Mouse (Mus musculus) C2C12 (cell line): ENCODE results near the gene Rundc1. TPM values are rescaled to one million over a fixed set of nuclear protein-coding genes. Genes with fewer than 3 reads are reported as not detected.
"Not testable (repeated sequence)": the region's sequence is repeated elsewhere in the genome, so short reads cannot be mapped to it uniquely, and the experiment has no call there.

Experiments
- H3K27me3 ChIP-seq: one replicate; pipeline ENCODE4 v1.6.1; 2011; ENCODE audit not compliant: control insufficient read depth, insufficient read depth, insufficient read length
- H3K36me3 ChIP-seq: one replicate; pipeline ENCODE4 v1.6.1; 2011; ENCODE audit not compliant: control insufficient read depth, insufficient read depth
- H3K4me3 ChIP-seq: one replicate; pipeline ENCODE4 v1.5.1; 2011; ENCODE audit warnings: mild to moderate bottlenecking, control low read depth; ENCODE audit not compliant: poor library complexity, insufficient read depth, severe bottlenecking
- H3K79me2 ChIP-seq: one replicate; pipeline ENCODE4 v1.6.1; 2011; ENCODE audit not compliant: control insufficient read depth, insufficient read depth
- H3K79me3 ChIP-seq: one replicate; pipeline ENCODE4 v1.6.1; 2011; ENCODE audit warnings: low read depth, control low read depth
- H3ac ChIP-seq: one replicate; pipeline ENCODE3; 2011; ENCODE audit warnings: low read depth; ENCODE audit not compliant: control insufficient read depth, insufficient read length
- CEBPB ChIP-seq: IDR thresholded peaks from one replicate; pipeline ENCODE4 v1.6.1; 2011; ENCODE audit warnings: low read depth, mild to moderate bottlenecking, control low read depth, moderate library complexity
- CTCF ChIP-seq: IDR thresholded peaks from one replicate; pipeline ENCODE4 v1.5.1; 2011; ENCODE audit not compliant: control insufficient read depth, insufficient read depth, insufficient read length
- FOSL1 ChIP-seq: IDR thresholded peaks from one replicate; pipeline ENCODE4 v1.8.0; 2011; ENCODE audit warnings: mild to moderate bottlenecking, low read length; ENCODE audit not compliant: poor library complexity, insufficient read depth, severe bottlenecking
- MAX ChIP-seq: IDR thresholded peaks from one replicate; pipeline ENCODE4 v1.6.1; 2011; ENCODE audit warnings: mild to moderate bottlenecking, control low read depth
- MYOD1 ChIP-seq: IDR thresholded peaks from one replicate; pipeline ENCODE4 v1.6.1; 2011; ENCODE audit warnings: low read depth; ENCODE audit not compliant: control insufficient read depth, insufficient read length
- MYOG ChIP-seq: IDR thresholded peaks from one replicate; pipeline ENCODE4 v1.6.1; 2011; ENCODE audit not compliant: control insufficient read depth, insufficient read length; ENCODE audit errors: extremely low read depth
- USF1 ChIP-seq: IDR thresholded peaks from one replicate; pipeline ENCODE4 v1.6.1; 2011; ENCODE audit warnings: low read depth, mild to moderate bottlenecking, control low read depth, moderate library complexity
- polyA plus RNA-seq: library from polyadenylated mRNA; unstranded; fragments of >200 nt; fragmentation: generic; extraction: Trizol; gene quantifications from one replicate; pipeline ENCODE4 v1.2.1, GENCODE M21; 2012; ENCODE audit warnings: missing spikeins

Rundc1 gene
- polyA plus RNA-seq, 1 experiment = 10.4 TPM

DNA sequence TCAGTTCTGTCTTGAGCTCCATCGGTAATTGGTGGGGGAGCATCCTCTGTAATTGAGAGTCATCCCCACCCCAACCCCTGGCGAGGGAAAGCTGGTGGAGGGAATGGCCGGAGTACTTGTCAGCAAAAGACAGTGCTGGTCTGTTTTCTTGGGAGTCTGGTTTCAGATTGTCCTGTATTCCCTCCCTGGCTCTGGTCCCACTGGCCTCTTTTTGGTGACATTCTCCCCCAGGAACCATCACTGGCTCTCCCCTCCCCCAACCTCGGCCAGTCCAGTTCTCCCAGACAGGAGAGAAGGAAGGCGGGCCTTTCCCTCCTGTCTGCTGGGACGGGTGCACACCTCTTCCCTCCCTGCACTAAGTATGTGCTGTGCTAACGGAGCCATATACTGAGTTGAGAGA is 47.5 kb downstream of the Rundc1 start:
- no peak overlapping the region for H3K4me3 ChIP-seq
- no peaks in the 10 kb centered on the region for H3K79me2 ChIP-seq

DNA sequence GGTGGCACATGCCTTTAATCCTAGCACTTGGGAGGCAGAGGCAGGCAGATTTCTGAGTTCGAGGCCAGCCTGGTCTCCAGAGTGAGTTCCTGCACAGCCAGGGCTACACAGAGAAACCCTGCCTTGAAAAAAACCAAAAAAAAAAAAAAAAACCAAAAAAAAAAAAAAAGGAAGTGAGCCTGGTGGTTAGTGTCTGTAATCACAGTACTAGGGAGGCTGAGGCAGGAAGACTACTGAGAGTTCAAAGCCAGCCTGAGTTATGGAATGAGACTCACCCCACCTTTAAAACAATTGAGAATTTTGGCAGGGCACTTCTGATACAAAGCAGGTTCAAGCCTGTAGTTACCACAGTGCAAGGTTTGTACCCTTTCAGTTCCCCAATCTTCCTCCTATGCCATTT is 48.8 kb downstream of the Rundc1 start:
- H3K79me2 ChIP-seq, H3K79me3 ChIP-seq, H3K4me3 ChIP-seq, H3K27me3 ChIP-seq, H3K36me3 ChIP-seq, H3ac ChIP-seq: not testable (repeated sequence)

More for the DNA sequence above, 47.5 kb downstream of the Rundc1 start:
- no peak for TF ChIP-seq USF1
- no peak for TF ChIP-seq MYOD1
- TF ChIP-seq MYOG = no peak
- TF ChIP-seq FOSL1 = no peak
- TF ChIP-seq CTCF = no peak
- H3K36me3 ChIP-seq = no peaks in the 10 kb centered on the region
- no peaks in the 10 kb centered on the region for H3K27me3 ChIP-seq
- no peaks in the 10 kb centered on the region for H3K79me3 ChIP-seq
- no peak overlapping the region for H3ac ChIP-seq

DNA sequence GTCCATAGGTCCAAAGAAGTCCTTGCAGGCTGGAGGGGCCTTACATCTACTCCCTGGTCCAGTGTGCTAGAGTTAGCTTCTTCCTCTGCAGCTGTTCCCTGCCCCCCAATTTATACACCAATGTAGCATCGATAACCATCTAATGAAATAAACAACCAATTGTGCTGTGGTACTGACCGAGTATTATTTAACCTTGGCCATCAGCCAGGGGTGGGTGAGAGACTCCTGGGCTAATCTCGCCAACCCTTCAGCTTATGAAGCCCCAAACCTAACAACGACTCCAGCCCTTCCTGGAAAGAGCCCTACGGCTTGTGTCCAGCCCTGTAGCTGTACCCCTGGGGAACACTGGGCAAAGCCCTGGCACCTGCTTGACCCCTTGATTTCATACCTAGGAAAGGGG is 49.4 kb downstream of the Rundc1 start:
- Histone ChIP-seq H3ac (no peak overlapping the region), H3K36me3 (no peaks in the 10 kb centered on the region), H3K27me3 (no peaks in the 10 kb centered on the region), H3K4me3 (no peak overlapping the region), H3K79me3 (no peaks in the 10 kb centered on the region), H3K79me2 (no peaks in the 10 kb centered on the region)
- TF ChIP-seq MYOD1 (no peak), MAX (no peak), USF1 (no peak), MYOG (no peak), FOSL1 (no peak), CEBPB (no peak), CTCF (no peak)

DNA sequence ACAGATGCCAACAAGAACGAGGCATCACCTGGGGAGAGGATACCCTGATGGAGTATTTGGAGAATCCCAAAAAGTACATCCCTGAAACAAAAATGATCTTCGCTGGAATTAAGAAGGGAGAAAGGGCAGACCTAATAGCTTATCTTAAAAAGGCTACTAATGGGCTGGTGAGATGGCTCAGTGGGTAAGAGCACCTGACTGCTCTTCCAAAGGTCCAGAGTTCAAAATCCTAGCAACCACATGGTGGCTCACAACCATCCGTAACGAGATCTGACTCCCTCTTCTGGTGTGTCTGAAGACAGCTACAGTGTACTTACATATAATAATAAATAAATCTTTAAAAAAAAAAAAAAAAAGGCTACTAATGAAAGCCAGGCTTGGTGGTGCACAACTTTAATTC is 51.5 kb downstream of the Rundc1 start:
- not testable (repeated sequence) for H3K79me3 ChIP-seq, H3K4me3 ChIP-seq, H3K27me3 ChIP-seq, H3K79me2 ChIP-seq, H3K36me3 ChIP-seq, H3ac ChIP-seq

DNA sequence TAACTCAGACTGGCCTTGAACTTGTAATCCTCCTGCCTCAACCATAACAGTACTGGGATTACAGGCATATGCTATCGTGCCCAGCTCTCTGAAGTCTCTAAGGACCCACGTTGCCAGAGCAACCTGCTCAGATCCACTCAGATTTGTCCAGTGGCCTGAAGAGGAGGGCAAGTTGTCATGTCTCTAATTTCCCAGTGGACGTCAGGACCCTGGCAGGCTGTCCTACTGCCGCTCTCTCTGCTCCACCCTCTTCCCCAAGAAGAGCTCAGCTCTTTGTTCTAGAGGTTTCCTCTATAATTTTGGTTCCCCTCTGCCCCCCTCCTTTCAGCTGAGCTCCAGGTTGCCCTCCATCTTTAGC is 52.3 kb downstream of the Rundc1 start:
- TF ChIP-seq MAX = no peak
- no peak for TF ChIP-seq CEBPB
- TF ChIP-seq USF1 = no peak
- TF ChIP-seq CTCF = no peak
- no peak for TF ChIP-seq FOSL1
- TF ChIP-seq MYOD1 = no peak
- TF ChIP-seq MYOG = no peak
- no peaks in the 10 kb centered on the region for H3K79me3 ChIP-seq

DNA sequence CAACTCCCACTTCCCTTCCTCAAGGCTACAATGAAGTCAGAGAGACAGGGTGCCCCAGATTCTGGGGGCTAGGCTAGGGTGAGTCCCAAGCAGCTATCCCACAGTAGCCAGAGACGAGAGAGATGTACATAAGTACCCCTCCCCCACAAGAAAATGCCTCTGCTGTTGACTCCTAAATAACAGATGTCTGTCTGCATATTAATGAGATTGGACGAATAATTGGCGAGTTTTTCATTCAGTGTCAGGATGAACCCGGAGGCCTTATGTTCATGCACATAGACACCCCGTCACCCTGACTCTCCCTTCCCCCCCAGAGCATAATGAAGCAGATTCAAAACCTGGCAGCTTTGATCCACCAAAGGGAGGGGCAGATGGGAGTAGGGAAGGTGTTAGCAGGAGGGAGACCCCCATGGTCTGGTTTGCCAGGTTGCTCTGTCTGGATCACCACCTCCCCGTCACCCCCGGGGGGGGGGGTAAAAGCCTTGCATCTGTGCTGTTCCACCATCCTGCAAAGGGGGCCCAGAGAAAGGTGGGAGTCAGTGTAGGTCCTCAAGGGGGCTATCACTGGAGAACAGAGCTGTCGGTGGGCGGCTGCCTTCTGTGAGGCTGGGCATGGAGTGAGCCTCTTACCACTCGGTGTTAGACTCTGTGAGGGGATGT is 52.8 kb downstream of the Rundc1 start:
- Histone ChIP-seq H3K36me3 (no peaks in the 10 kb centered on the region), H3K4me3 (no peak overlapping the region), H3K79me3 (no peaks in the 10 kb centered on the region), H3ac (no peak overlapping the region), H3K27me3 (no peaks in the 10 kb centered on the region), H3K79me2 (no peaks in the 10 kb centered on the region)
- no peak for TF ChIP-seq USF1
- no peak for TF ChIP-seq CTCF
- no peak for TF ChIP-seq FOSL1
- TF ChIP-seq MYOG = no peak
- TF ChIP-seq MYOD1 = no peak
- no peak for TF ChIP-seq CEBPB
- TF ChIP-seq MAX = no peak

More for the DNA sequence above, 52.3 kb downstream of the Rundc1 start:
- Histone ChIP-seq H3K79me2 (no peaks in the 10 kb centered on the region), H3K4me3 (no peak overlapping the region), H3K27me3 (no peaks in the 10 kb centered on the region), H3K36me3 (no peaks in the 10 kb centered on the region), H3ac (no peak overlapping the region)

DNA sequence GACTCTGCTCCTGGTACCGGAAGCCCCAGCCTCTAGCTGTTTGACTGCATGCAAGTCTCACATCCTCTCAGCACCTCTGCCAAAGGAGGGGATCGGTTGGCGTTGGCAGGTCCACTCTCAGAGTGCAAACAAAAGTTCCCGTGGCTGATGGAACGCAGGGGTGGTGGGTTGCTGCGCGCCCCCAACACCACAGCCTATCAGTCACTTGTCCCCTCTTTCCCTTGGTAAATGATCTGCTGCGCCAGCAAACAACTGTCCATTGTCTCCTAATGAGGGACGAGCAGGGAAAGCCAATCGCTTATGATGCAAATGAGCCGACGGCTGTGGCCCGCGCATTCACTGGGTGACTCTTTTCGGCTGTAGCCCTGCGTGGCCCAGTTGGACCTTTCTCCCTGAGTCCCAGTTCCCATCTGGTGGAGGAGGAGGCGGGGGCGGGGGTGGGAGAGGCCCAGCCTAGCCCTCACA is 54.3 kb downstream of the Rundc1 start:
- H3K36me3 ChIP-seq = no peaks in the 10 kb centered on the region
- H3K79me3 ChIP-seq = no peaks in the 10 kb centered on the region
- no peak for TF ChIP-seq MAX
- TF ChIP-seq CTCF = no peak
- TF ChIP-seq USF1 = no peak
- TF ChIP-seq FOSL1 = no peak
- no peak for TF ChIP-seq CEBPB
- TF ChIP-seq MYOG = no peak
- TF ChIP-seq MYOD1 = no peak
- H3ac ChIP-seq = no peak overlapping the region
- no peaks in the 10 kb centered on the region for H3K27me3 ChIP-seq
- no peak overlapping the region for H3K4me3 ChIP-seq
- H3K79me2 ChIP-seq = no peaks in the 10 kb centered on the region
